Mouse (Mus musculus) liver, adult 2 months (tissue): ENCODE results near the gene Padi6. TPM values are rescaled to one million over a fixed set of nuclear protein-coding genes. Genes with fewer than 3 reads are reported as not detected.
A peak's percentile ranks its signal among the peaks of the same experiment; 100 is the strongest.

Experiments used
- DNase-seq: peaks from one replicate; pipeline ENCODE4 v3.0.0-alpha.2; 2011; ENCODE audit warnings: low read depth, low spot score; ENCODE audit errors: extremely low read depth
- H3K27ac ChIP-seq: fragments of 200-500 bp; replicated peaks from 2 replicates; pipeline ENCODE4 v1.5.1; 2012; ENCODE audit warnings: low read depth, mild to moderate bottlenecking, control low read depth, inconsistent platforms, low read length; ENCODE audit not compliant: insufficient read depth
- H3K27me3 ChIP-seq: fragments of 200-500 bp; 2 replicates; pipeline ENCODE4 v1.6.1; 2012; ENCODE audit warnings: mild to moderate bottlenecking, moderate library complexity, low read length, inconsistent platforms; ENCODE audit not compliant: control insufficient read depth, insufficient read depth
- H3K36me3 ChIP-seq: fragments of 200-500 bp; 2 replicates; pipeline ENCODE4 v1.6.1; 2012; ENCODE audit warnings: low read length, inconsistent platforms; ENCODE audit not compliant: control insufficient read depth, insufficient read depth
- H3K4me1 ChIP-seq: fragments of 200-500 bp; 2 replicates; pipeline ENCODE4 v1.6.1; 2011; ENCODE audit warnings: low read length; ENCODE audit not compliant: control insufficient read depth, insufficient read depth
- H3K4me3 ChIP-seq: fragments of 200-500 bp; 2 replicates; pipeline ENCODE4 v1.5.1; 2011; ENCODE audit warnings: low read depth, mild to moderate bottlenecking, control low read depth, low read length, moderate library complexity; ENCODE audit not compliant: insufficient read depth
- H3K79me2 ChIP-seq: fragments of 200-500 bp; 2 replicates; pipeline ENCODE4 v1.6.1; 2012; ENCODE audit warnings: inconsistent platforms, mild to moderate bottlenecking, low read length, moderate library complexity; ENCODE audit not compliant: control insufficient read depth, insufficient read depth
- H3K9ac ChIP-seq: fragments of 200-500 bp; 2 replicates; pipeline ENCODE4 v1.6.1; 2012; ENCODE audit warnings: low read depth, mild to moderate bottlenecking, control low read depth, inconsistent platforms, low read length
- CTCF ChIP-seq: fragments of 200-500 bp; IDR thresholded peaks from 2 replicates; pipeline ENCODE4 v1.5.1; 2011; ENCODE audit warnings: low read depth, low read length, control low read depth
- POLR2A ChIP-seq: fragments of 200-500 bp; IDR thresholded peaks from 2 replicates; pipeline ENCODE4 v1.6.1; 2011; ENCODE audit warnings: low read length, control low read depth; ENCODE audit not compliant: insufficient read depth; ENCODE audit errors: extremely low read depth
- WGBS: fragments of 180-500 bp; shearing (Covaris S2); methylation state at CpG from one replicate; pipeline ENCODE4 v1.1.7; 2018; 5-methylcytosine and 5-hydroxymethylcytosine counted together
- polyA plus RNA-seq: library from polyadenylated mRNA; depleted of rRNA; stranded (reverse); fragments of >200 nt; gene quantifications from 2 replicates; pipeline ENCODE4 v1.2.3, GENCODE M21; 2012
- total RNA-seq: library from RNA; depleted of rRNA; stranded (reverse); fragments of >200 nt; gene quantifications from 2 replicates; pipeline ENCODE4 v1.2.3, GENCODE M21; 2014

Gene Padi6
- total and polyA plus RNA-seq, 2 experiments, result not detected

- Histone ChIP-seq H3K9ac (no peak overlapping the region), H3K4me1 (peaks cover 26% of the 10 kb centered on the region), H3K27me3 (no peaks in the 10 kb centered on the region), H3K4me3 (no peak overlapping the region), H3K36me3 (no peaks in the 10 kb centered on the region), H3K79me2 (peaks cover 21% of the 10 kb centered on the region), H3K27ac (no peak overlapping the region)
- DNase-seq, result no peak
- TF ChIP-seq POLR2A, result no peak
- TF ChIP-seq CTCF, result no peak
- WGBS, result 70% methylated on average over 4 of the region's 4 CpGs
Observed at GRCm38 (mm10) chr4:140704166-140704565, 38.3 kb downstream of the Padi6 start.

DNA sequence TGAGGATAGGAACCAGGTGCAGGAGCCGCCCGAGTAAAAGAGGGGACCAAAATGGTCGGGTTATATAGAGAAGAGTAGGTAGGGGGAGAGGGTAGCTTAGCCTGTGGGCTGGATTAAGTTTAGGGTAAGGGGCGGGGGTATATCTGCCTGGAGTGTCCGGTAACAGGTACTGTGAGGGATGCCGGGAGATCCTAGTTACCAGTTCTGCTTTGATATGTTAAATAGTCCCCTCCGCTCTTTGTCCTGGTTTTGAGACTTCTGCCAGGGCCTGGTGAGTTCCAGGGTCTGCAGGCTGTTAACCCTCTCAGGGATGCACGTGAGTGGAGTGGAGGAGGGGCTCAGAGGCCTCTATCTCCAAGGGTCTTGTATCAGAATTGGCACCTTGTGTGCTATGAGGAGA is 38.8 kb downstream of the Padi6 start:
- Histone ChIP-seq H3K27ac (no peak overlapping the region), H3K27me3 (no peaks in the 10 kb centered on the region), H3K79me2 (peaks cover 21% of the 10 kb centered on the region), H3K9ac (no peak overlapping the region), H3K4me1 (peaks cover 24% of the 10 kb centered on the region), H3K36me3 (no peaks in the 10 kb centered on the region), H3K4me3 (no peak overlapping the region)
- TF ChIP-seq POLR2A (no peak), CTCF (no peak)
- DNase-seq, result no peak
- WGBS, result 71% methylated on average over 8 of the region's 8 CpGs

DNA sequence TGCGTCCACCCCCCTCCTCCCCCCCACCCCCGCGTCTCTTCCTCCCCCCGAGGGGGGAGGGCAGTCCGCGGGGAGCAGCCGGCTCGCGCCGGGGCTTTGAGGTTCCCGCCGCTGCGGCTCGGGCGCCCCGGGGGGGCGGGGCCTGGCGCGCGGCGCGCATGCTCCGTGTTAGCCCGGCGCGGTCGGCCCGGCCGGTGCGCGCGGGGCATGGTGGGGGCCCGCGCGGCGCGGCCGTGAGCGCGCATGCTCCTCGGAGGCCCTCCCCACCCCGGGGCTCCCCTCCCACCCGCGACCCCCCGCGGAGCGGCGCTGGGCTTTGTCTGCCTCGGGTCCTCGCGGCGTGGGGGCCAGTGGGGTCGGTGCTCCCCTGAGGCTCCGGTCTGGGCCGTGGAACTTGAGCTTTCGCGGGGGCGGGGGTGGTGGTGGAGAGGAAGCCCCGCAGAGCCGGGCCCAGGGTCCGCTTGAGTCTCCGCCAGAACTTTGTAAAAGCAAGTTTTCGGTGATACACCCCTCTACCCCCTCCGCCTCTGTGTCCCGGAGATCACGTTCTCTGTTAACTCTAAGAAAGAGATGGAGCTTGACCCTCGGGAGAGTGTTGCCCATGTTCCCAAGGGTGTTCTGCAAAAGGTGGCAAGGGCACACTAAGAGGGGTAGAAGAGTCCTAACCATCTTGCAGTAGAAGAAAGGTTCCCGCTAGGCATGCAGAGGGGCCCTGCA is 39.7 kb downstream of the Padi6 start:
- Histone ChIP-seq H3K79me2 (peaks cover 21% of the 10 kb centered on the region), H3K4me1 (peaks cover 16% of the 10 kb centered on the region), H3K36me3 (no peaks in the 10 kb centered on the region), H3K27me3 (no peaks in the 10 kb centered on the region), H3K27ac (no peak overlapping the region), H3K4me3 (peak overlapping the region; percentile 75), H3K9ac (peak overlapping the region; percentile 92)
- TF ChIP-seq POLR2A (no peak), CTCF (no peak)
- 3% methylated on average over 59 of the region's 68 CpGs for WGBS
- DNase-seq, result no peak

GRCm38 (mm10) chr4:140701716-140702561 is 40.5 kb downstream of the Padi6 start:
- 2% methylated on average over 43 of the region's 107 CpGs for WGBS
- peak overlapping the region; percentile 75 for H3K4me3 ChIP-seq
- peak overlapping the region; percentile 76 for H3K27ac ChIP-seq
- H3K36me3 ChIP-seq, result no peaks in the 10 kb centered on the region
- no peak for DNase-seq
- peak overlapping the region; percentile 84 for H3K9ac ChIP-seq
- no peaks in the 10 kb centered on the region for H3K27me3 ChIP-seq
- TF ChIP-seq POLR2A, result no peak
- TF ChIP-seq CTCF, result no peak
- peaks cover 21% of the 10 kb centered on the region for H3K79me2 ChIP-seq
- H3K4me1 ChIP-seq, result peaks cover 12% of the 10 kb centered on the region

DNA sequence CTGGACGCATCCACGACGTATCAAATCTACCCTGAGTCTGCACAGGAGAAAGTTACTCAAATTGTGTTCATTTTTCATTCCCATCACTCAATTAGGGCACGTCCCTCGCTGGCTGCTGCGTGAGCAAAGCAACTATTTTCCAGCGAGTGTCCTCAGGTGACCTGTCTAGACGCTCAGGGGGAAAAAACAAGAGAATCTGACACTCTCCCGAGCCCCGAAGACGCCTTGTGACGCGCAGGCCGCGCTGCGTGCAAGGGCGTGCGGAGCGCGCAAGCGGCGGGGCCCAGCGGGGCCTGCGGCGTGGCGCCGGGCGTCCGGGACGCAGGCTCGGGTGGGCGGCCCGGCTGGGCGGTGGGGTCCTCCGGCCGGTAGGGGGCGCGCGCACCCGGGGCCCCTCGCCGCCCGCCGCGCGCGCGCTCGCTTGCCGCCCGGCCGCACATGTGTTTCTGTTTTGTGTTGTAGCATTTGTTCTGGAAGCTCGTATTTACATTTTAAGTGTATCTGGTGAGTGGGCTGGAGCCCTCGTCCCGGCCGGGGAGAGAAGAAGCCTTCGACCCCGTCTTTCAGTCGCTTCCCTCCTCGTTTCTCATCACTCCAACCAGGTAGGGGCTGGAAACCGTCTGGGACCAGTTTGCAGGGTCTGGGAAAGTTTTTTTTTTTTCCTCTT is 41.3 kb downstream of the Padi6 start:
- TF ChIP-seq CTCF (peak; percentile 41; the same call in 1 of the 2 replicates), POLR2A (0 out of 2 replicates have a peak, but pooled peaks have one; percentile 3)
- peaks cover 21% of the 10 kb centered on the region for H3K79me2 ChIP-seq
- H3K27me3 ChIP-seq, result no peaks in the 10 kb centered on the region
- H3K4me3 ChIP-seq, result peak overlapping the region; percentile 75
- H3K27ac ChIP-seq, result peak overlapping the region; percentile 88
- peak overlapping the region; percentile 87 for H3K9ac ChIP-seq
- DNase-seq, result peak; percentile 60
- WGBS, result under 1% methylated on average over 61 of the region's 61 CpGs
- H3K36me3 ChIP-seq, result no peaks in the 10 kb centered on the region
- H3K4me1 ChIP-seq, result peaks cover 12% of the 10 kb centered on the region
